Mouse (Mus musculus) myocyte (in vitro differentiated cells): Measurements from ENCODE around the gene Sox6.

Experiments used
- CEBPB ChIP-seq: IDR thresholded peaks from 2 replicates; pipeline ENCODE4 v1.6.1; 2011; ENCODE audit warnings: mild to moderate bottlenecking, moderate library complexity; ENCODE audit not compliant: poor library complexity, insufficient read depth, severe bottlenecking
- E2F4 ChIP-seq: IDR thresholded peaks from one replicate; pipeline ENCODE4 v1.6.1; 2011; ENCODE audit warnings: mild to moderate bottlenecking, control low read depth, moderate library complexity; ENCODE audit not compliant: insufficient read depth
- MAX ChIP-seq: IDR thresholded peaks from one replicate; pipeline ENCODE4 v1.6.1; 2011; ENCODE audit warnings: low read depth, mild to moderate bottlenecking, control low read depth
- MYOD1 ChIP-seq, 3 experiments: IDR thresholded peaks; one replicate each; pipeline ENCODE4 v1.6.1; 2011; ENCODE audit warnings: control low read depth in 2 of 3, low read depth in 2 of 3, mild to moderate bottlenecking in 2 of 3, moderate library complexity in 1 of 3; ENCODE audit not compliant: insufficient read length in 2 of 3, control insufficient read depth in 1 of 3
- MYOG ChIP-seq, 3 experiments: IDR thresholded peaks; one replicate each; pipeline ENCODE4 v1.6.1; 2011; ENCODE audit warnings: control low read depth in 2 of 3, low read depth in 2 of 3, mild to moderate bottlenecking in 2 of 3; ENCODE audit not compliant: insufficient read length in 2 of 3, control insufficient read depth in 1 of 3, insufficient read depth in 1 of 3
- POLR2A ChIP-seq: IDR thresholded peaks from one replicate; pipeline ENCODE4 v1.6.1; 2011; ENCODE audit warnings: low read depth, mild to moderate bottlenecking, control low read depth, moderate library complexity; ENCODE audit not compliant: insufficient read length
- POLR2AphosphoS2 ChIP-seq: IDR thresholded peaks from one replicate; pipeline ENCODE4 v1.6.1; 2011; ENCODE audit warnings: low read depth, control low read depth; ENCODE audit not compliant: insufficient read length
- REST ChIP-seq: IDR thresholded peaks from one replicate; pipeline ENCODE4 v1.6.1; 2011; ENCODE audit warnings: mild to moderate bottlenecking, control low read depth, moderate library complexity; ENCODE audit not compliant: insufficient read depth, insufficient read length
- SRF ChIP-seq: IDR thresholded peaks from one replicate; pipeline ENCODE4 v1.6.1; 2011; ENCODE audit warnings: low read depth; ENCODE audit not compliant: control insufficient read depth, insufficient read length
- TCF12 ChIP-seq: IDR thresholded peaks from one replicate; pipeline ENCODE4 v1.6.1; 2011; ENCODE audit warnings: mild to moderate bottlenecking, control low read depth; ENCODE audit not compliant: poor library complexity, insufficient read depth, severe bottlenecking
- TCF3 ChIP-seq: IDR thresholded peaks from one replicate; pipeline ENCODE4 v1.6.1; 2011; ENCODE audit warnings: low read depth, control low read depth; ENCODE audit not compliant: insufficient read length
- USF1 ChIP-seq: IDR thresholded peaks from one replicate; pipeline ENCODE4 v1.6.1; 2011; ENCODE audit warnings: low read depth, mild to moderate bottlenecking, control low read depth, moderate library complexity

DNA sequence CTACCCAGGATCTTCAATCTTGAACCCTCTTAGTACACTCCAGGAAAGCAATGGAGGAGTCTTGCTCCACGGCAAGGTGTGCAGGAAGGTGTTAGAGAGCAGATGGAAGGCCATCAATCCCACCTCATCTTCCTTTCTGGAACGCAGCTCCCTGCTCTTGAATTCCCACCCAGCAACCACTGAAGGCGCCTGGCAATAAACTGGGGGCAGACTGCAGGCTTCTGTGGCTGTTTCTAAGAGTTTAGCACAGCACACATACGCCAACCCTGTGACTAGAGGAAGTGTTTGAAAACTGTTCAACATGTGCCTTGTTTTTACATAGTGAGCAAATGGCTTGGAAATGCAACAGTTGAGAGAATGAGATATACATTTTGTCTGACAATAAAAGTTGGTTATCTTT lies 412.6 kb downstream of the Sox6 start:
- TF ChIP-seq POLR2A (no peak), E2F4 (no peak), POLR2AphosphoS2 (no peak), MAX (no peak), MYOD1 (IDR thresholded peaks at IDR 0.05; ENCODE audit: control insufficient read depth in 1 of 3, insufficient read length in 2 of 3, low read depth in 2 of 3) (no peak), TCF12 (no peak), USF1 (no peak), SRF (no peak), MYOG (IDR thresholded peaks at IDR 0.05; ENCODE audit: control insufficient read depth in 1 of 3, insufficient read depth in 1 of 3, insufficient read length in 2 of 3, low read depth in 2 of 3) (no peak), TCF3 (no peak), CEBPB (no peak), REST (no peak)
